Mouse (Mus musculus) lung, adult 18-20 months (tissue): ENCODE data around the gene 9130019O22Rik.
A peak's percentile ranks its signal among the peaks of the same experiment; 100 is the strongest.
"Not testable (repeated sequence)": the region's sequence is repeated elsewhere in the genome, so short reads cannot be mapped to it uniquely, and the experiment has no call there.

Source experiments
- DNase-seq, 2 experiments: peaks; one replicate each; pipeline ENCODE4 v3.0.0; 2022; ENCODE audit warnings: mixed read lengths in 2 of 2

The 9130019O22Rik gene

GRCm38 (mm10) chr7:127375271-127376245, 11.4 kb downstream of the 9130019O22Rik start, which contains the start of gene Zfp747:
Gene Zfp747 (minus strand): TSS chr7:127376050.
- DNase-seq, result peak; percentile 97 to 98

GRCm38 (mm10) chr7:127371870-127372269, 15.1 kb downstream of the 9130019O22Rik start:
- not testable (repeated sequence) for DNase-seq

- DNase-seq, result no peak
Observed at GRCm38 (mm10) chr7:127371213-127371612, 15.8 kb downstream of the 9130019O22Rik start.

- no peak for DNase-seq
Observed at GRCm38 (mm10) chr7:127366249-127366648, 20.7 kb downstream of the 9130019O22Rik start.

GRCm38 (mm10) chr7:127364166-127364565, 22.8 kb downstream of the 9130019O22Rik start:
- DNase-seq, result no peak

GRCm38 (mm10) chr7:127363475-127363921, 23.5 kb downstream of the 9130019O22Rik start:
- DNase-seq, result peak; percentile 34 to 44

GRCm38 (mm10) chr7:127362418-127362817, 24.5 kb downstream of the 9130019O22Rik start:
- not testable (repeated sequence) for DNase-seq

GRCm38 (mm10) chr7:127361449-127361848, 25.5 kb downstream of the 9130019O22Rik start:
- no peak for DNase-seq

- no peak for DNase-seq
Observed at GRCm38 (mm10) chr7:127360265-127360664, 26.7 kb downstream of the 9130019O22Rik start.

GRCm38 (mm10) chr7:127358472-127358871, 28.5 kb downstream of the 9130019O22Rik start:
- DNase-seq, result no peak

GRCm38 (mm10) chr7:127357871-127358270, 29.1 kb downstream of the 9130019O22Rik start:
- DNase-seq, result no peak

- DNase-seq, result no peak
Observed at GRCm38 (mm10) chr7:127355796-127356195, 31.2 kb downstream of the 9130019O22Rik start.

GRCm38 (mm10) chr7:127351230-127352004, 35.5 kb downstream of the 9130019O22Rik start:
- no peak for DNase-seq

GRCm38 (mm10) chr7:127346676-127347075, 40.3 kb downstream of the 9130019O22Rik start:
- peak; percentile 85 to 91 for DNase-seq

GRCm38 (mm10) chr7:127345512-127346325, 41.2 kb downstream of the 9130019O22Rik start, which contains the start of gene Zfp768:
Gene Zfp768 (minus strand): TSS chr7:127345589.
- peak; percentile 91 to 94 for DNase-seq

GRCm38 (mm10) chr7:127345092-127345491, 41.9 kb downstream of the 9130019O22Rik start:
- peak; percentile 59 to 61 for DNase-seq

- no peak for DNase-seq
Observed at GRCm38 (mm10) chr7:127344371-127344770, 42.6 kb downstream of the 9130019O22Rik start.

GRCm38 (mm10) chr7:127343351-127344019, 43.5 kb downstream of the 9130019O22Rik start:
- DNase-seq, result peak in 1 of 2 experiments; percentile 21

- DNase-seq, result no peak
Observed at GRCm38 (mm10) chr7:127342888-127343287, 44.1 kb downstream of the 9130019O22Rik start.

GRCm38 (mm10) chr7:127342332-127342731, 44.6 kb downstream of the 9130019O22Rik start:
- no peak for DNase-seq

GRCm38 (mm10) chr7:127341861-127342260, 45.1 kb downstream of the 9130019O22Rik start:
- peak; percentile 47 to 56 for DNase-seq
